Mouse (Mus musculus) CH12.LX (cell line): ENCODE results near the gene Oprd1. TPM values are rescaled to one million over a fixed set of nuclear protein-coding genes. Genes with fewer than 3 reads are reported as not detected.

Source experiments
- DNase-seq: peaks from one replicate; pipeline ENCODE4 v3.0.0-alpha.2; 2013; ENCODE audit errors: extremely low read depth
- H3K27ac ChIP-seq: 2 replicates; pipeline ENCODE4 v1.5.1; 2012; ENCODE audit warnings: low read depth, mild to moderate bottlenecking, control low read depth, moderate library complexity; ENCODE audit not compliant: insufficient read depth
- H3K27me3 ChIP-seq: replicated peaks from 2 replicates; pipeline ENCODE3; 2012; ENCODE audit warnings: inconsistent platforms
- H3K36me3 ChIP-seq, 2 experiments: replicated peaks in 1 of 2; 2 replicates each; pipeline versions ENCODE3 to v1.6.1; 2012; ENCODE audit warnings: inconsistent platforms in 1 of 2, low read length in 1 of 2, mild to moderate bottlenecking in 1 of 2, mixed read lengths in 1 of 2, moderate library complexity in 1 of 2; ENCODE audit not compliant: control insufficient read depth in 1 of 2, insufficient read depth in 1 of 2
- H3K4me1 ChIP-seq, 2 experiments: 2 replicates each; pipeline ENCODE4 v1.6.1; 2012; ENCODE audit warnings: inconsistent platforms in 1 of 2, moderate library complexity in 1 of 2; ENCODE audit not compliant: insufficient read depth in 2 of 2, control insufficient read depth in 1 of 2
- H3K4me2 ChIP-seq: 2 replicates; pipeline ENCODE4 v1.6.1; 2012; ENCODE audit warnings: low read depth, mild to moderate bottlenecking, control low read depth; ENCODE audit not compliant: poor library complexity, insufficient read depth, severe bottlenecking
- H3K4me3 ChIP-seq, 3 experiments: fragments of 150-350 bp in 1 of 3; sonication (generic) in 1 of 3; replicated peaks in 1 of 3; 2 replicates each; pipeline versions ENCODE3 to v1.5.1; 2011 to 2012; ENCODE audit warnings: low read depth in 2 of 3, low read length in 2 of 3, mild to moderate bottlenecking in 2 of 3, moderate library complexity in 2 of 3, control low read depth in 1 of 3, improper control_type of control experiment in 1 of 3, inconsistent platforms in 1 of 3, mixed read lengths in 1 of 3; ENCODE audit not compliant: poor library complexity in 1 of 3
- H3K79me2 ChIP-seq: replicated peaks from 2 replicates; pipeline ENCODE4 v1.6.1; 2012; ENCODE audit warnings: mild to moderate bottlenecking, moderate library complexity; ENCODE audit not compliant: control insufficient read depth, poor library complexity, insufficient read depth, severe bottlenecking; ENCODE audit errors: extremely low read depth
- H3K9ac ChIP-seq: 2 replicates; pipeline ENCODE4 v1.6.1; 2012; ENCODE audit warnings: low read depth, mild to moderate bottlenecking, control low read depth, moderate library complexity; ENCODE audit not compliant: insufficient read depth
- H3K9me3 ChIP-seq: replicated peaks from 2 replicates; pipeline ENCODE3; 2012; ENCODE audit warnings: low read length, inconsistent platforms, mixed read lengths
- CHD2 ChIP-seq: IDR thresholded peaks from 2 replicates; pipeline ENCODE4 v1.6.1; 2011; ENCODE audit warnings: low read length, improper control_type of control experiment
- CTCF ChIP-seq, 2 experiments: IDR thresholded peaks in 1 of 2; conservative IDR thresholded peaks in 1 of 2; 2 replicates each; pipeline ENCODE4 v1.5.1; 2011 to 2012; ENCODE audit warnings: low read depth in 2 of 2, low read length in 2 of 2, improper control_type of control experiment in 1 of 2, inconsistent platforms in 1 of 2, mild to moderate bottlenecking in 1 of 2, moderate library complexity in 1 of 2
- E2F4 ChIP-seq: IDR thresholded peaks from 2 replicates; pipeline ENCODE4 v1.6.1; 2011; ENCODE audit warnings: low read depth, low read length, improper control_type of control experiment; ENCODE audit not compliant: insufficient replicate concordance
- ELF1 ChIP-seq: IDR thresholded peaks from 2 replicates; pipeline ENCODE4 v1.6.1; 2014; ENCODE audit warnings: low read depth, mild to moderate bottlenecking, inconsistent platforms, low read length, improper control_type of control experiment
- EP300 ChIP-seq: IDR thresholded peaks from 2 replicates; pipeline ENCODE4 v1.6.1; 2011; ENCODE audit warnings: low read length, improper control_type of control experiment
- ETS1 ChIP-seq: conservative IDR thresholded peaks from 2 replicates; pipeline ENCODE4 v1.6.1; 2012; ENCODE audit warnings: low read depth, mild to moderate bottlenecking, inconsistent platforms, low read length, improper control_type of control experiment, moderate library complexity
- HCFC1 ChIP-seq: IDR thresholded peaks from 2 replicates; pipeline ENCODE4 v1.6.1; 2012; ENCODE audit warnings: low read depth, mild to moderate bottlenecking, inconsistent platforms, low read length, improper control_type of control experiment
- IRF4 ChIP-seq: IDR thresholded peaks from 2 replicates; pipeline ENCODE4 v1.6.1; 2014; ENCODE audit warnings: low read depth, mild to moderate bottlenecking, inconsistent platforms, low read length, improper control_type of control experiment
- MAFK ChIP-seq: IDR thresholded peaks from 2 replicates; pipeline ENCODE4 v1.6.1; 2011; ENCODE audit warnings: low read length, improper control_type of control experiment; ENCODE audit not compliant: insufficient replicate concordance
- MAX ChIP-seq: IDR thresholded peaks from 2 replicates; pipeline ENCODE4 v1.6.1; 2011; ENCODE audit warnings: low read length, improper control_type of control experiment
- MEF2A ChIP-seq: IDR thresholded peaks from 2 replicates; pipeline ENCODE4 v1.6.1; 2014; ENCODE audit warnings: low read depth, mild to moderate bottlenecking, inconsistent platforms, low read length, improper control_type of control experiment, borderline replicate concordance
- MXI1 ChIP-seq: IDR thresholded peaks from 2 replicates; pipeline ENCODE4 v1.6.1; 2011; ENCODE audit warnings: mild to moderate bottlenecking, low read depth, low read length, improper control_type of control experiment
- NELFE ChIP-seq: IDR thresholded peaks from 2 replicates; pipeline ENCODE4 v1.6.1; 2011; ENCODE audit warnings: low read depth, low read length, improper control_type of control experiment
- NRF1 ChIP-seq: IDR thresholded peaks from 2 replicates; pipeline ENCODE4 v1.6.1; 2014; ENCODE audit warnings: low read depth, mild to moderate bottlenecking, inconsistent platforms, low read length, improper control_type of control experiment, moderate library complexity
- PAX5 ChIP-seq: IDR thresholded peaks from 2 replicates; pipeline ENCODE4 v1.6.1; 2012; ENCODE audit warnings: low read length, inconsistent platforms, mixed read lengths
- RAD21 ChIP-seq: IDR thresholded peaks from 2 replicates; pipeline ENCODE4 v1.6.1; 2011; ENCODE audit warnings: low read depth, mild to moderate bottlenecking, low read length, improper control_type of control experiment, moderate library complexity
- SMC3 ChIP-seq: IDR thresholded peaks from 2 replicates; pipeline ENCODE4 v1.6.1; 2011; ENCODE audit warnings: low read depth, low read length, improper control_type of control experiment
- TBP ChIP-seq: conservative IDR thresholded peaks from 2 replicates; pipeline ENCODE4 v1.6.1; 2011; ENCODE audit warnings: low read depth, low read length, improper control_type of control experiment
- TCF12 ChIP-seq: IDR thresholded peaks from 2 replicates; pipeline ENCODE4 v1.6.1; 2014; ENCODE audit warnings: low read depth, mild to moderate bottlenecking, inconsistent platforms, low read length, improper control_type of control experiment
- USF2 ChIP-seq: conservative IDR thresholded peaks from 2 replicates; pipeline ENCODE4 v1.6.1; 2011; ENCODE audit warnings: low read depth, low read length, improper control_type of control experiment
- ZMIZ1 ChIP-seq: IDR thresholded peaks from 2 replicates; pipeline ENCODE4 v1.6.1; 2012; ENCODE audit warnings: low read depth, mild to moderate bottlenecking, inconsistent platforms, low read length, improper control_type of control experiment
- ZNF384 ChIP-seq: IDR thresholded peaks from 2 replicates; pipeline ENCODE4 v1.6.1; 2012; ENCODE audit warnings: low read depth, low read length, improper control_type of control experiment, inconsistent platforms
- dilution Hi-C: fragments of 300-500 bp; cut with MboI; formaldehyde crosslinking; loops from 2 replicates; pipeline ENCODE4 v1.14.3; 2020; ENCODE audit warnings: low sequenced_read_pairs; ENCODE audit not compliant: extremely low pct_unique_long_range_greater_than_20kb, extremely low pct_ligation_motif_present
- in situ Hi-C: fragments of 300-500 bp; cut with MboI; formaldehyde crosslinking; loops from 3 replicates; pipeline ENCODE4 v1.14.3; 2019; ENCODE audit warnings: low sequenced_read_pairs, low pct_ligation_motif_present, low pct_unique_long_range_greater_than_20kb, mixed read lengths
- polyA plus RNA-seq: library from polyadenylated mRNA; unstranded; fragments of >175 nt; gene quantifications from 2 replicates; pipeline ENCODE4 v1.2.1, GENCODE M21; 2012; ENCODE audit warnings: low read depth; ENCODE audit not compliant: insufficient read length
- total RNA-seq, 2 experiments: library from RNA; depleted of rRNA; stranded (reverse); fragments of 300-350 nt in 1 of 2; fragments of >200 nt in 1 of 2; gene quantifications; 2 replicates each; pipeline ENCODE4 v1.2.3; 2012 to 2014

Gene Oprd1
- total and polyA plus RNA-seq, 3 experiments, result not detected

- TF ChIP-seq HCFC1 (no peak), ETS1 (no peak), PAX5 (no peak), SMC3 (no peak), MEF2A (no peak), TCF12 (no peak), TBP (no peak)
- TF ChIP-seq, all 38 proteins: peak for 0
- peaks cover 0 to 35% of the 10 kb centered on the region in 2 experiments for H3K36me3 ChIP-seq
- dilution Hi-C loops, result no loop called here
Observed at GRCm38 (mm10) chr4:132065578-132065977, 78.7 kb downstream of the Oprd1 start.

GRCm38 (mm10) chr4:132064550-132064949 is 79.7 kb downstream of the Oprd1 start:
- DNase-seq, result no peak
- Histone ChIP-seq H3K4me2 (no peak overlapping the region), H3K27ac (no peak overlapping the region), H3K9ac (no peak overlapping the region), H3K9me3 (no peaks in the 10 kb centered on the region), H3K79me2 (no peaks in the 10 kb centered on the region), H3K36me3 (peaks cover 0 to 25% of the 10 kb centered on the region in 2 experiments), H3K4me1 (no peaks in the 10 kb centered on the region), H3K4me3 (no peak overlapping the region), H3K27me3 (no peaks in the 10 kb centered on the region)
- in situ Hi-C loops (no loop called here), dilution Hi-C loops (no loop called here)
- TF ChIP-seq ZMIZ1 (no peak), EP300 (no peak), MEF2A (no peak), ELF1 (no peak), RAD21 (no peak), MAFK (no peak), TCF12 (no peak), CHD2 (no peak), CTCF (conservative IDR thresholded peaks at IDR 0.05 in 1 of 2, IDR thresholded peaks at IDR 0.05 in 1 of 2; ENCODE audit: low read depth in 2 of 2, low read length in 2 of 2) (no peak), NRF1 (no peak), IRF4 (no peak), NELFE (no peak), MXI1 (no peak), USF2 (no peak), MAX (no peak), E2F4 (no peak), HCFC1 (no peak), ZNF384 (no peak)

More at GRCm38 (mm10) chr4:132065578-132065977, 78.7 kb downstream of the Oprd1 start:
- Histone ChIP-seq H3K4me1 (no peaks in the 10 kb centered on the region), H3K27ac (no peak overlapping the region), H3K4me3 (no peak overlapping the region), H3K79me2 (no peaks in the 10 kb centered on the region), H3K9ac (no peak overlapping the region), H3K9me3 (no peaks in the 10 kb centered on the region), H3K27me3 (no peaks in the 10 kb centered on the region), H3K4me2 (no peak overlapping the region)
- in situ Hi-C loops, result no loop called here
- DNase-seq, result no peak
